Mouse (Mus musculus) ovary, postnatal 14 days (tissue): ENCODE data around the gene Dpysl4.

Source experiments
- DNase-seq: peaks from one replicate; pipeline ENCODE4 v3.0.0; 2022; ENCODE audit warnings: low spot score

Gene Dpysl4

DNA sequence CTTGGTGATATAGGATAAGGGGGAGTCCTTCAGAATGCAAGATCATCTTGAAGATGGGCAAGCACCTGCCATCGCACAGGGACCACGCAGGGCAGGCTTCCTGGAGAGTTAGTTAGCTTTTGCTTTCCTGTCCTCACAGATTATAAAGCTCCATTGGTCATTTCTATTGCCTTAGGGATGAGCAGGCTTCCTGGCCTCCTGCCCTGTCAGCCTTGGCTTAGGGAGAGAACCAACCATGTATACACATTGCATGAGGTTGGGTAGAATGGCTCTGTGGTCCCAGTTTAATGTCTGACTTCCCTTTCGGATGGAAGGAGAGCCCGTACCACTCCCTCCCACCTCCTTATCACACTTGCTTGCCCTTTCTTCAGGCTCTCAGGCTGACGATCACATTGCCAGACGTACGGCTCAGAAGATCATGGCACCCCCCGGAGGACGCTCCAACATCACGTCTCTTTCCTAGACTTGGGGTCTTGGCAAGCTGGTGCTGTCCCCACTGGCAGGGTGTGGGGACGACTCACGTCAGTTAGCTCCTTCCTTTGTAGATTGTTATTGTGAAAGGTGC, 14.8 kb downstream of the Dpysl4 start:
- DNase-seq: no peak

DNA sequence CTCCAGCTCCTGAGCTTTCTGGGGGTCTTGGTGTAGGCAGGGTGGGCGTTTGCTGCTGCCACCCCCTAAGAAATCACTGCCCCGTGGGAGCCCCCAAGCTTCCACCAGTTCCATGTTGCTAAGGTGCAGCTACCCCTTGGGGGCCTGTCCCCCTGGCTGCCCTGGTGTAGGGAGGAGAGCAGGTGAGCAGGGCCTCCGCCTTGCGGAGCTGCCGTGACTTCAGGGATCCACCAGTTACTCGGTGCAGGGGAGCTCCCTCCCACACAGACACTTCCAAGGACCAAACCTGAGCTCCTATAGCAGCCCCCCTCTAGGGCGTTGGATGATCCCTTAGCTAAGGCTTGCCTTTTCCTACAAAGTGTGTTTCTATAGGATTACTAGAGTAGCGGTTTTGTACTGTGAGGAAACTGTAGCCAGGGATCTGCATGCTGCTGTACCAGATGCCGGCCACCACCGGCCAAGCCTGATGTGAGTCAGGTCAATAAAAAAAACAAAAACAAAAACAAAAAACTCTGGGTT, 15.5 kb downstream of the Dpysl4 start:
- no peak for DNase-seq

DNA sequence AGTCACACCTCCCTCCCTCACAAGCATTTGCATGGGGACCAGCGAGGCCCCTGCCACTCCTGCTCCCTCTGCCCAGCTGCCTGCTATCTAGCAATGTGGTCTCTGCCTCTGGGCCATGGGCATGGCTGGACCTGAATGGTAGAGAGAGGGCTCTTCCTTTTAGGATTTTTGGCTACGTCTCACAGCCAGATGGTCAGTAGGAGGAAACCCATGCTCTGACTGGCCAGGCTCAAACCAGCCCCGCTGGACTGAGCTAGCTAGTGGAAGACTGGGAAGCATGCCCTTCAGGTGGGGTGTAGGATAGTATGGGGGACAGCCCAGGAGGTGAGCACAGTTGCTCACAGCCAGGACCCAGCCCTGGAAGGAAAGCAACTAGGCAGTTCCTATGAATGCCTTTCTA, 16.0 kb downstream of the Dpysl4 start:
- no peak for DNase-seq

DNA sequence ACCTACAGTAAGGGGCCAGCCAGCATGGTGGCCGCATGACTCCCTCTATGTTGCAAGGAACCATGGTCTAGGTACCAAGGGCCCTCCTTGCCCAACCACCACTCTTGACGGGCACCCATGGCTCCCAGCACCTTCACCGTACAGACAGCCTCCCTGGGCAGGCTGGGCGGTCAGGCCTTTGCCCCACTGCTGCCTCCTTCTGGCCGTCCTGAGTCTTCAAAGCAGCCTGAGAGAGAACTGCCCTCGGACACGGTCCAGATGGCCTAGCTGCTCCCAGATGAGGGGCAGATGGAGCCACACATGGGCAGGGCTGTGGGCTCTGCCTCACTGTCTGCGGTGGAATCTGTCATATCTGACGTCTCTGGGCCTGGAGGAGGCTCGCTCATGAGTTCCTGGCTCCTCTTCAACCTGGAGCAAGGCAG, 18.2 kb downstream of the Dpysl4 start:
- no peak for DNase-seq

DNA sequence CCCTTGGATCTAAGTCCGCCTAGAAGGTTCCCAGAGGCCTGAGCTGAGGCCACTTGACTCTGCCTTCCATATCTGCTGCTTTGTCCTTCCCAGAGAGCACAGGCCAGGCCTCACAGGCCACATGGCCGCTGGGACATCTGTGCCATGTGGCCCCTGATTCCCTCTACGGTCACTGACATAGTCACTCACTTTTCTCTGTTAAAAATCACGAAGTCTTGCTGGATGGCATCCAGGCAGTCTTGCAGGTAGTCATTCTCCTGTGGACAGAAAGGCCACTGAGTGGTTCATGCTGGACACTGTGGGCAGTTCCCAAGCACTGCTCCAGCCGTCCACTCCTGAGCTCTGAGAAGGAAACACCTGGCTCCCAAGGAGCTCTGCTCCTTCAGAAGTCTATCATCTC, 19.3 kb downstream of the Dpysl4 start:
- no peak for DNase-seq

DNA sequence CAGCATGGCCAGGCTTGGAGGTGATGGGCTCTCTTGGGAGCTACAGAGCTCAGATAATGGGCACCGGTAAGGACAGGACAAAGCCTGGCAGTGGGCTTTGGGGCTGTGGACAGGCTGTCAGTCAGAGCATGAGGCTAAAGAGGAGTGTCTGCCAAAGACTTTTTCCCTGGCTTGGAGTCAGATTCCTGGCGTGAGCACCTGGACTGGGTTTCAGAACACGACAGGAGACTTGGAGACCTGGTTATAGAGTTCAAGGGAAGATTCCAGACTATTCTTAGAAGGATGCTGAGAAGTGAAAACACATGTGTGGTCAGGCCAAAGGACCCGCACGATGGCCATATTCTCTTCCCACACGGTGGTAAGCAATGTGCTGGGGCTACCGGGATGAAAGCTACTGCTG, 19.9 kb downstream of the Dpysl4 start:
- DNase-seq: no peak

DNA sequence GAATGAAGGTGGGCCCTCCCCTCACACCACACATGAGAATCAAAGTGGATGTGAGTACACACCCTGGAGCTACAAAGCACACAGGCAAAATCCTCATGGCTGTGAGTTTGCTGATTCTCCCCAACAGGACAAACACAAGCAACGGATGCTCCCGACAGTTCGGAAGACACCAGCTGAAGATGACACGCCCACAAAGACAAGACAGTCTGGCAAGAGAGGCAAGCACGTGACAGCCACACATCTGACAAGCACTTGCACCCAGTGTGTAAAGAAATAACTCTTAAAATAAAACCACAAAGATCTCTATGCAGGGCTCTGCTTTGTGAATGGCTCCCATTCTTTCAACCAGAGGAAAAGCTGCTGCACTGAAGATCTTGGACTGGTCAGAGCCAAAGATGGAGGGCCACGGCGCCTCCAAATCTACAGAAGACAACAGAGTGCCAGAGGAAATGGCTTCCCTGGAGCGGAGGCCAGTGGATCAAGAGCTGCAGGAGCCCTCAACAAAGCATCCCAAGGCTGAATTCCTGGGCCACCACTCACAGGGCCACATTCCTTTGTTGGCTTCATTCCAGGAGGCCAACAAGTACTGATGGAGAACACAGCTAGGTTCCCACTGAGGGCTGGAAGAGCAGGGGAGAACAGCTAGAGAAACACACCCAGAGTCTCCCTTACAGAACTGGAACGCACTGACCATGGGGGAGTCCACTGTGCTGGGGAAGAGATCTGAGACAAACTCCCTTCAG, 22.3 kb downstream of the Dpysl4 start:
- DNase-seq: no peak

DNA sequence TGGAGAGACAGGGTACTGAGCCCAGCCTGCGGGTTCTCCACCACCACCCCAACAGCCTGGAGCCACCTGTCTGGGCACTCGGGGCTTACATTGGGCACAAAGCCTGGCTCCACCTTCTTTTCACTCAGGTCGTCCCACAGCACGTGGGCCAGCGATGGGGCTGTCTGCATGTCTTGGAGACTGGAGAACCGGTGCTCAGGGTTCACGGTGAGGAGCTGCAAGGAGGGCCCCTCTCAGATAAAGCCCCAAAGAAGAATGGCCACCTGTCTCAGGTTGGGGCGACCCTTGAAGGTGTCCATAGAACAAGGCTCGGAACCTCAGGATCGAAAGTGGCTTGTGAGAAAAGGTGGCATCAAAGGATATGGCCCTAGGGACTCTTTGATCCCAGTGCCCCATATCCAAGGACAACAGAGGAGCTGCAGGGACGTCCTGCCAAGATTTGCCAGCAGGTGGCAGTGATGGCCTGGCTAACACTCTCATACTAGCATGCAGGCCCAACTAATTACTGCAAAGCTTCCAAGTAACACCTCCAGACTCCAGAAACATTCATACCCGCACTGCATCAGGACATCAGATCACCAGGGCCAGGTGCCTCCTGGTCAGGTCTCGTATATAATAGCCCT, 33.5 kb downstream of the Dpysl4 start:
- peak; percentile 80 for DNase-seq

DNA sequence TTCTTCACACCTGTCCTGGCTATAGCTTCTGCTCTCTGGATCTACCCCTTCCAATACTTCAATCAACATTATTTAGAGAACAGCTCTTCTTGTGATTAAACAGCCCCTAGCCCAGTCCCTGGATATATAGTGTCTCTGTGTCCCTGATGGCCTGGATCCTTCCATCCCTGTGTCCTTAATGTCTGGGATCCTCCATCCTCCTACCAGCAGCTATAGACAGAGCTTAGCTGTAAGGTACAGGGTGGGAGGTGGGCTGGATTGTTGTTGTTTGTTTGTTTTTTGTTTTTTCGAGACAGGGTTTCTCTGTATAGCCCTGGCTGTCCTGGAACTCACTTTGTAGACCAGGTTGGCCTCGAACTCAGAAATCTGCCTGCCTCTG, 34.0 kb downstream of the Dpysl4 start:
- no peak for DNase-seq

DNA sequence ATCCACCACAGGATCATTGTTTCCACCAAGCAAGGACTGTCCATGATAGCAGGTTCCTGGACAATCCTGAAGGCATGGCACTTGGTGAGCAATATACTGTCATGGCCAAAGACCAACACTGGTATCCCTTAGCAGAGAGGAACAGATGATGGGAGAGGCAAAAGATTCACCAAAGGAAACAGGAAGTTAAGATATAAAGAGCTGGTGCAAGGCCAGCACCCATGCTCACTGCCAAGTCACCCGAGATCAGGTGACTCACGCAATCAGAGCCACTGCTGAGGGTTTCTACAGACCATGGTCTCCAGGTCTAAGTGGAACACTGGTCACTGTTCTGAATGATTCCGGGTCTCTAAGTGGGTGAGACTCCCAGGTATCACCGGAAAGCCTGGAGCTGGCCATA, 40.1 kb downstream of the Dpysl4 start:
- DNase-seq: no peak

DNA sequence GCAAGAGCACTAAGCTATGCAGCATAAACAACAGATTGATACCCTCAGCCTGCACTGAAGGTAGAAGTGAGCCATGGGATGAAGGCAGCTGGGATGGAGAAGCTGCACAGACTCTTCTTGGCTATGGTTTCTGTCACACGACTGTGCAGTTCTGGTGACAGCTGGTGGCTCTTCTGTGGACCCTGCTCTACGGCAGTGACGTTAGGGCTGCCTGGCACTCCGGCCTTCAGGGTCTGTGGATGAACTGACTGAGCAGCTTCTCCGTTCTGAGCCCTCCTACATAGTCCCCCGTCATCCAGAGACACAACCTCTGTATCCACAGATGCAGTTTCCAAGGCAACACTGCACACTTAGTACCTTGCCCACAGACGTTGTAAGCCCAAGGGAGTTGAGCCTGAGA, 40.7 kb downstream of the Dpysl4 start:
- DNase-seq: no peak

DNA sequence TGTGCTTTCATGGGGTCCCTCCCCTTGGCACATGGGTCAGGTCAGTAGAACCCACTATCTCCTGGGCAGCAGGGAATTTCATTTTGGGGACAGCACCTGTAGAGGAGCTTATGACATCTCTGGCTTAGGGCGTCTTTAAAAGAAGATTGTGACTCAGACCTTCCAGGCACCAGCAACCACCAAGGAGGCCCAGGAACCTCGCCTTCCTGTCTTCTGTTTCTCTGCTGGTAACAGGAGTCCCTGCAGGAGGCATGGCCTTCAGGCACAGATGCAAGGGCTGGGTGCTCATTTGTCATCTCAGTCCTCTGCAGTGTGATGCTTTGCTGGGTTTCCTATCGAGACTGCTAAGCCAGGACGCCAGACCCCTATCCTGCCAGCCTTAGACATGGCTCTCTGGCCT, 43.2 kb downstream of the Dpysl4 start:
- DNase-seq: no peak

DNA sequence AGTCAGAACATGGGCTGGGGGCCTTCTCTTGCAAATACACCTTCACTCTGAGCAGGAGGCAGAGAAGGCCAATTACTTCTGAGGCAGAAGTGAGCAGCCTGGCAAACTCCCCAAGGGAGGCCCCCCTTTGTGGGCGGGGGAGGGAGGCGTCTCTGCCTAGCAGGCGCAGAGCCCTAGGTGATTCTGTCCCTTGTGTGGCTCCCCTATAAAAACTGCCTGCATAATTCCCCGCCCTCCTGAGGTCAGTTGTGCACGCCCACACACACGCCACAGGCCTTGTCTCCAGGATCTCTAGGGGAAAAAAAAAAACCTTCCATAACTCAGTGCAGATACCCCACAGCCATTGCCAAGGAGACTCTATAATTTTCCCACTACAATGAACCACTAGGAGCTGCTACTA, 44.6 kb downstream of the Dpysl4 start:
- DNase-seq: no peak

DNA sequence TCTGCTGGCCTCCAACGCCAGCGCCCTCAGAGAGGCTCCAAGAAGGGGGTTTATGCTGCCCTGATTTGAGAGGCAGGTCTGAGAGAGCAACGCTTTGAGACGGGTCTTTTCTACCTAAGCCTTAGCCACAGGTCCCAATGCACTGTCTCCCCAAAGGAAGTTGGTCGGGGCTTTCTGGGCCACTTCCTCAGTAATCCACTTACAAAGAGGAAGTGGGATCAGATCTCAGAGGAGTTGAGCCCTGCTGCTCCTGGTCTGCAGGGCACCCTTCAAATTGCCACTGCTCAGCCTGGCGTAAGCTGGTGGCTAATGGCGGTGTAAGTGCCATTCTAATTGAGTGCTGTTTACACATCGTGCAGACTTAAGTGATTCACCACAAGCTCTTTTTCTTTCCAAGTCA, 45.7 kb downstream of the Dpysl4 start:
- no peak for DNase-seq

DNA sequence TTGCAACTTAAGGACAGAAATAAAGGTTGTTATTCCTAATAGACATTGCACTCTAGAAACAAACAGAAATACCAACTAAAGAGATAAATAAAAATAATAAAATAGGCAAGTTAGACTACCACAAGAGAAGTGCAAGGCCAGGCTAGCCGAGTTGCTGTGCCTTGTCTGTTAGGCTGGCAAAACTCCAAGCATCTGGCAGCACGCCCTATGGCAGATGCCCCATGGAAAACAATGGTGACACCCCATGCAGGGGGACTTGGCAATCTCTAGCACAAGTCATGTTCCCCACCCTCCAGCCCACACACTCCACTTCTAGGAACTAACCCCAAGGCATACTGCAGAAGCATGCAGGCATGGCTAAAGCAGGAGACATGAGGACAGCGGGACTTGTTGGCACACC, 47.6 kb downstream of the Dpysl4 start:
- DNase-seq: no peak

DNA sequence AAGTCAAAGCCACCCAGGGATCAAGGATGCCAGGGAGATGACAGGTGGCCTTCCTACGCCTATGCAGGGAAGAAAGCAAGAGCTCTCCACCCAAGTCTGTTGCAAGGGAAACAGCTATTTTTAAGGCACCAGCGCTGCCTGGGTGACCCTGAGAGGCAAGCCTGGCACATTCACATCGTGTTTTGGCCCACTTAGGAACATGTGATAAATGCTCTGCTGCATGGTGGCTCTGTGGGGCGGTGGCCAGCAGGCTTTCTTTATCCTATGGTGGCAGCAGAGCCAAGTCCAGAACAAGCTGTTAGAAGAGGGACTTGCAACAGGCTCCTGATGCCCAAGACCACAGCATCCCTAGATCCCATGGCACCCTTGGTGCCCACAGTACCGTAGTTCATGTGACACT, 49.4 kb downstream of the Dpysl4 start:
- DNase-seq: no peak

DNA sequence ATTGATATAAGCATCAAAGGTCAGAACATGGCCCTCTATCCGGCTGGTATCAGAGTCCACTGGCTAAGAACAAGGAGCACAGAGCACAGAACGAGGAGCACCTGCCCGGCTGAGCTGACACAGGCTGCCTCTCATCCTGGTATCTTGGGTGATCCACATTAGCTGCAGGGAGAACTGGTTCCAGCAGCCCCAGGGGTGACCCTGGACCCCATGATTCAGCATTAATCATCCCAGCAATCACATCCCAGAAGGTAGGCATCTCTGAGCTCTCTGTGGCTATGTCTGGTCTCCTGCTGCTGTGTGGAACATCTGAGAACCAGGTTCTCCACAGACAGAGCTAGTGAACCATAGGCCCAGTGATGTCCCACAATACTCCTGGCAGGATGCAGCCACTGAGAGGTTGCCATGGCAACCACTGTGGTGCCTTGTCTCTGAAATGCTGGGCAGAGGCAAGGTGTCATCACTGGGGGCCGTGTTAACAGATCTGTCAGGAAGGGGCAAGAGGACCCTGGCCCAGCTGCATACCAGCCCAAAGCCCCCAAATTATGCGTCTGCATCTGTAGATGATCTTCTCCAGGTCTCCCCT, 51.2 kb downstream of the Dpysl4 start:
- DNase-seq: no peak

DNA sequence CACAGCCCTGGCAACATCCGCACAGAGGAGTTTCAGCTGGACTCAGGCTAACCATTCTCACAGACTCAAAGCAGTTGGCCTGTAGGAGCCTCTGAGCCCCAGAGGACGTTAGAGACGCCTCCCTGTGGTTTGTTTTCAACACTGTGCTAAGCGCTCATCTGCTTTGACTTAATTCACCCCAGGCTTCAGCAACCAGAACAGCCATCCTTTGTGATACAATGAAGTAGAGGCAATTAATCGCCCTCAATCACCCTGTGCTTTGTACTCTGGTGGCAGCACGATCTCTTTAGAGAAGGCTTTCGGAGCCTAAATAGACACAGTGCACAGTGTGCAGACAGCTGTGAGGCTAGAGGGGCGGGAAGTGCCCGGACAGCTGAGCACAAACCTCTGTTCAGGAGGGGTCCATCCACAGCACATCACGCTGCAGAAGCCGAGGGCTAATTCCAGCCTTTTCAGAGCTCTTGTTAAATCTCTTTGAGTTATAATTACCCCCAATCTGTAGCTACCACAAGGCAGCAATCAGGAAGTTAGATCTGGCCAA, 54.2 kb downstream of the Dpysl4 start:
- DNase-seq: no peak

DNA sequence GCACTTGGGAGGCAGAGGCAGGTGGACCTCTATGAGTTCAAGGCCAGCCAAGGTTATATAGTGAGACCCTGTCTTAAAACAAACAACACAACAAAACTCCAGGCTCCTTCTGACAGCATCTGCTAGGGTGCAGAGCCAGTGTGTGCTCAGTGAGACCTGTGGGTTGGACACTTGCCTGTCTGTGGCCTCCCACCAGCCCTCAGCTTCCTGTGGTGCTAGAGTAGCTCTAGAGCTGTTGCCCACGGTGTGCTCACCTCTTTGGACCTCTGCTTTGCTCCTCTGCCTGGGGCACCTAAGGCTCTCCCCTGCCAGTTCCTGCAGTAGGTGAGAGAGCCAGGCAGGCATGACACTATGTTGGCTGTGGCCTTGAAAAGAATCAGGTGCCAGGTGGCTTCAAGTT, 58.0 kb downstream of the Dpysl4 start:
- no peak for DNase-seq

DNA sequence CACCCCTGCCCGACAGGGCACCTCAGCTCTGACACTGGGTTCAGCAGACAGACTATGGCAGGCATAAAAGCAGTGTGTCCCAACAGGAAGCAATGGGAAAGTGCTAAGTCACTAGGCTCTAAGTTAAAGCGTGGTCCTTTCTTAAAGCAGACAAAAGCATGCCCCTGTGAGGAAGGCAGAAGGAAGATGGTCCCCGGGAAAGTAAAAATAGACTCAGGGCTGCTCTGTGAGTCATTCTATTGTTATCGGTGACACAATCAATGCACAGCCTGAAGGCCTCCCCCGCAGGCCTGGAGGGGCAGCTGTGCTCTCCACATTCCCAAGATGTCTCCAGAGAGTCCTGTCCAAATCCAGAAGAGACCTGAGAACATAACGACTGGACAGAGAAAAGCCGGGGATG, 60.1 kb downstream of the Dpysl4 start:
- no peak for DNase-seq

DNA sequence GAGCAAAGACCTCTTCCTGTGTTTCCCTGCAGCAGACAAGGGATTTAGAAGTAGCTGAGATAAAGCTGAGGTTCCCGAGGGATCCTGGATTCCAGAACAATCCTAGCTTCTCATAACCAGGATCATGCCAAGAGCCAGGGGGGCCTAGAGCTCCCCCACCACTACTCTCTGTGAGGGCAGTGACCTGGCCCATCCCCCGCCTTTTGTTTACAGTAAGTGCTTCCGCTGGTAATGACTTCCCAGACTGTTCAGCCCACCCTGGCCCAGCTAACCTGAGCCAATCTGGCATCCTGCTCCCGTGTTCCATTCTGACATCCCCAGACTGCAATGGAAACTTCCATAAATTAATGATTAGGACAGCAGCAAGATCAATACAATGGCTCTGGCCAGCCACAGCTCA, 61.6 kb downstream of the Dpysl4 start:
- no peak for DNase-seq

DNA sequence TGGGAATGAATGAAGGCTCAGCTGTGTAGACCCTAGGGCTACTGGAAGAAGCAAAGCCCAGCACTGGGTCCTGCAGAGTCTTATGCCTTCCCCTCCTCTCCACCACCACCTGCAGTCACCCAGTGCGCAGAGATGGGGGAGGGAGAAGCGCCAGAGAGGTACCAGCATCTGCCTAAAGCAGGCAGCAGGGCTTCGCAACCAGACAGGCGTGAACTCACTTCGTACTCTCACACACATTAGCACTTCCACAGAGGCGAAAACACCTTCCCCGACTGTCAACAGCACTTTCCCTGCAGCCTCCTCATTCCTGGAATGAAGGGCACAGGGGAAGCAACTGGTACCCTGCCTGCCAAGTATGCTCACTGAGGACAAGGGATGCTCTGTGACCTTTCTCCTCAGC, 63.6 kb downstream of the Dpysl4 start:
- no peak for DNase-seq

DNA sequence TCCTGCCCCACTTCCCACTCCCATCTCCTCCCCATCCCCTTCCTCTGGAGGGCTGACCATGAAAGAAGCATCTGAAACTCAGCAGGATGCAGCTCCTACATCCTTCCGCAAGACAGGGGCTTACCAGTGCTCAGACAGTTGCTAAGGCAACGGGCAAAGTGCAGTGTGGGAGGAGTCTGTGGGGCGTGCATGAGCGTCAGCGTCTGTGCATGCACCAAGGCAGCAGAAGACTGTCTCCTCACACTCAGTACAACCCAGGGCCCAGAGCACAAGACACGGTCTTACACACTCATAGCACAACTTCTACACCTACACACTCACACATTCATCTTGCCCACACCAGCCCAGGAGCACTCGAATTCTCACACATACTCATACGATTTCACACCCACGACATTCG, 65.3 kb downstream of the Dpysl4 start:
- DNase-seq: no peak
